Mouse (Mus musculus) lung, adult 18-20 months (tissue): ENCODE measurements around the gene Maml2.

Experiments
- DNase-seq, 2 experiments: peaks; one replicate each; pipeline ENCODE4 v3.0.0; 2022; ENCODE audit warnings: mixed read lengths in 2 of 2

Gene Maml2

DNA sequence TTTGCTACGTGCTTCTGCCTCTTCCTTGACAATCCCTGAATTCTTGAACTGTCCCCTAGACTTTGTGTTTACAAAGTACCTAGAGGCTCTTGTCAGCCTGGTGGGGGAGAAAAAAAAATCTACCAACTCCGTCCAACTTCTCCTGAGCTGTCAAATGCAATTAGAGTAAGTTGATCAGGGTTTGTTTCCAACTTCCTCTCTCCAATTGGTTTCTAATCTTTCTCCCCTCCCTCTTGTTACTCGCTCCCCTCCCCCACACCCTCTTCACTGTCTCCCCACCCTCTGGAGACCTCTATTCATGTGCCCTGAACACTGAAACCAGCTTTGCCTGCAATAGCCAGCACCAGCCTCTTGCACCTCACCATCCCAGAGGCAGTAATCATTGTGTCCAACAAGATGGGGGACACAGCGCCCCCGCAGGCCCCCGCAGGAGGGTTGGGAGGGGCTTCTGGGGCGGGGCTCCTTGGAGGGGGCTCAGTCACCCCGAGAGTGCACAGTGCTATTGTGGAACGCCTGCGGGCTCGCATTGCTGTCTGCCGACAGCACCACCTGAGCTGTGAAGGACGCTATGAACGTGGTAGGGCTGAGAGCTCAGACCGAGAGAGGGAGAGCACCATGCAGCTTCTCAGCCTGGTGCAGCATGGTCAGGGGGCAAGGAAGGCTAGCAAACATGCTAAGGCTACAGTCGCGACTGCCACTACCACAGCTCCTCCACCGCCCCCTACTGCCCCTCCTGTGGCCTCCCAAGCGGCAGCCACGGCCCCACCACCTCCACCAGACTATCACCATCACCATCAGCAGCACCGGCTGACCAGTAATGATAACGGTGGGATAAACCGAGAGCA lies at the start of gene Maml2:
Gene Maml2, plus strand, starts transcription at position 290 of the 845 bp plus-strand sequence.
- DNase-seq, result peak; percentile 70 to 80

DNA sequence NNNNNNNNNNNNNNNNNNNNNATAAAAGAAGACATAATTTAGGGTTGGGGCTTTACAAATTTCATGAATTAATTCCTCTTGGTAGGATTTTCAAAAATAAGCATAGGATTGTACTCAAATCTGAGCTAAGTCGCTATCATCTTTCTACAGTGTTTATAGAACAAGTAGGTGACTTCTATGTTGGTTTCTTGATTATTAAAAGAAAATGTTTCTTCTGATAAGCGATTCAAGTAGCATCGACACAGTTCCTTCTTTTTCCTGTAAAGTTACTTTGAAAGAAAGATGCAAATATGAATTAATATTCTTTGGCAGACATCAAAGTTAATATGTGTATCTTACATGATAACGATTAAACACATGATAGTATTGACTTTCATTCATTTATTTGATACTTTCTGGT lies 49.7 kb upstream of the Maml2 start:
- no peak for DNase-seq

DNA sequence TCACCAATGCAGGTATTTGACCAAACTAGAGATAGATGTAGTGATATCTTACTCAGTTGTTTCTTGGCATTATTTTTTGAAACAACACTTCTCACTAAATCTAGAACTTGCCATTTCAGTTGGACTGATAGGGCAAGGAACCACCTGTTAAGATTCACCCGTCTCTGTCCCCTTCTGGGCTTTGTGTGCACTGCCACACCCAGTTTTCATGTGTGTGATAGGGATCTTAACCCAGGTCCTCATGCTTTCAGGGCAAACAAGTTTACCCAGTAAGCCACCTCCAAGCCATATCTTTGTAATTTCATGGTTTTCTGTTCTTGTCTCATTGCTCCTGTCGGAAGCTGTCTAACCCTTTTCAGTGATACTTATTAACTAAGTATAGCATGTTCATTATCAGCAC lies 46.5 kb upstream of the Maml2 start:
- no peak for DNase-seq

DNA sequence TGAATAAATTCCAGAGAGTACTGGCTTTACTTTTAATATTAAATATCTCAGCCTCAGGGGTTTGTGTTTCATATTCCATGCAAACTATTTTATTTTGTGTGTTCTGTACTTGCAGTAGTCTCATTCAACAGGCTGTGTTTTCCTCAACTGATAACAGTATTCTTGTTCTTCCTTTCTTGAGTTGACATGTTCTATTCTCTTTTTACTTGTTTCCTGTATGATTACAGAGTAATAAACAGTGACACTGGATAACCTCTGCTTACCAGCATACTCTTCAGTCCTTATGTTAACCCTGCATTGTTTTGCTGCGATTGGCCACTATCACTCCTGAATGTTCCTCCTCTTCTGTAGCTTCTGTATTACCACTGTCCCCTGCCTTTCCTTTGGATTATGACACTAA lies 41.0 kb upstream of the Maml2 start:
- DNase-seq, result no peak

DNA sequence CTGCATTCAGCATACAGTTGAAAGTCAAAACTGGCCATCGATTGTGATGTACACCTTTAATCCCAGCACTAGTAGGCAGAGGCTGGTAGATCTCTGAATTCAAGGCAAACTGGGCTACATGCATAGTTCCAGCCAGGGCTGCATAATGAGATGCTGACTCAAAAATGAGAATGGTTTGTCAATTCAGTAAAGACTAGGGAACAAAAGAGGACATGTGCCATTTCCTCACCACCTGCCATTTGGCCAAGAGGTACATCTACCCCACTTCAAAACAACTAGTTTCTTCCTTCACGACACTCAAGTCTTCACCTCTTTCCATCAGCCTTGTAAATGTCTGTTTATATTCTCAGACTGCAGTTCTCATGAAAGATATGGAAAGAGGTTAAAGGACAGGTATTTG lies 39.6 kb upstream of the Maml2 start:
- DNase-seq, result no peak

DNA sequence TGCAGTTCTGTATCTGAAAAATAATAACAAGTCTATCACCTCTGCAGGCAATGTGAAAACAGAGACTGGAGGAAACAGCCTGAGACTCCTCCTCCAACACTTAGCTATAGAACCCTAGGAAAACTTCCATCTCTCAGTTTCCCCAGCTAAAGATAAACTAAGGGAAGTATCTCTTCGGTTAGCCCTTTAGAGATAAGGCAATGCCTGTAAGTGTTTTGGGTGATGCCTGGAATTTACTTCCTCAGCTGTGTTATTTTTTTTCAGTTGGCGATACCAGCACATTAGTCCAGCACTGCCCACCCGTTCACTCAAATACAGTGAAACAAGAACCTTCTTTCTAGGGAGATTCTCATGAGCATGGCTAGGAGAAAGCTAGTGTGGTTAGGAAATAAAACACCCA lies 36.8 kb upstream of the Maml2 start:
- no peak for DNase-seq

DNA sequence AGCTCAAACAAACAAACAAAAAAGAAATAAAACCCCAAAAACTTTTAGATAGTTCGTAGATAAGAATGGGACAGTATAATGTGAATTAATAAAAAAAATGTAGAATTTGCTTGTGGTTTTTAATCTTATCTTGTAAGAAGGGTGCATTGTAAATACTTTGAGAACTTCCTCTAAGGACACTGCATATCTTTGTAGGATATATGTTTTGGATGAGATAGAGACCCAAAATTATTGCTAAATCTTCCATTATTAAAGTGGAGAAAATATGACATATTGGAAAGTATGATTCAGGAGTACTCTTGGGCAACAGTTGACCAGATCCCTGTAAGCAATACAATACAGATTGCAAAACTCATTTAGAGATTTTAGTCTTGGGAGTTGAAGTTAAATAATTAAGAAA lies 24.5 kb upstream of the Maml2 start:
- DNase-seq, result no peak

DNA sequence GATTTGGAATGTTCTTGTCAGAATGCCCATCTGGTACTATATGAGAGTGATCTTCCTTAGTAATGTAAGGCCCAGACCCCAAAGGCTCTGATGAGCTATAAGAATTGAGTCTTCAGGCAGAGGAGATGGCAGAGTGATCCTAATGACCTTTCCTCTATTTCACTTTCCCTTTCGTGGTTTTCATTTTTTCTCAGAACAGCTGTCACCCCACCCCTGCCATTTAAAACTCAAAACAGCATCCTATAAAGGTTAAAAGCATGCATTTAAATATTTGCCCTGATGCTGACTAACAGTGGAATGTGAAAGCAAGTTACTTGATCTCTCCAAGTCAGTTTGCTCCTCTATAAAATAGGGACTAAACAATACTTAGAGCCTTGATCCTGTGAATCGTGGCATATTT lies 10.3 kb upstream of the Maml2 start:
- no peak for DNase-seq

DNA sequence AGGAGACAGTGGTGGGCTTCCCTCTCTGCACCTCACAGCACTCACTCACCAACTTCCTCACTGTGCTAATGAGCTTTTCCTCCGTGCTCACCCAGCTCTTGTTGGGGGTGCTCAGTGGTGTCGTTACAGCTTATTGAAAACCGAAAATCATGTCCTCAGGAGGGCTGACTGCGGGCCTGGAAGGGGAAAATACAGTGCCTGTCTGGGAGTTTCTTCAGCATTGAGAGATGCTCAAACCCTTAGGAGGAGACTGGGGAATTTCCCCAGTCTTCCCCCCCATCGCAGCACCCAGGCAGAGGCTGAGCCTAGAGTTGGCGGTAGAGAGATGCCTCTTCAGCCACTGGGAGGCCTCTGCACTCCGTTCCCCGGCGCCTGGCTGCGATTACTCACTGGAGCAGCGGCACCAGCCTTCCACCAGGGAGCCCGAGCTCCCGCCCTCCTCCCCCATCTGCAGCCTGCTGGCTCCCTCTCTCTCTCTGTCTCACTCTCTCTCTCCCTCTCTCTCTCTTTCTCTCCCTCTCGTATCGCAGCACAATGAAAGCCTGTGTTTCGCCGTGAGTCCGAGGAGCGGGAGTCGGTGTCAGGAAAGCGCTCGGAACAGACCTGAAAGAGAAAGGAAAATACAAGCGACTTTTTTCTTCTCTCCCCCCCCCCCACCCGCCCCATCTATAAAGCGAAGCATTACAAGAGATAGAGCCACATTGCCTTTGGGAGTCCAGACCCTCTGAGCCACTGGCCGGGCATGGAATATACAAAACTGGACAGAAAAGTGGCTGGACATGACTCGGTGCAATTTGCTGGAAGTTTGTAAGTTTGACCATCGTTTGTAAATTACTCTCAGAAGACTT lies 1.3 kb upstream of the Maml2 start:
- peak; percentile 92 to 94 for DNase-seq

DNA sequence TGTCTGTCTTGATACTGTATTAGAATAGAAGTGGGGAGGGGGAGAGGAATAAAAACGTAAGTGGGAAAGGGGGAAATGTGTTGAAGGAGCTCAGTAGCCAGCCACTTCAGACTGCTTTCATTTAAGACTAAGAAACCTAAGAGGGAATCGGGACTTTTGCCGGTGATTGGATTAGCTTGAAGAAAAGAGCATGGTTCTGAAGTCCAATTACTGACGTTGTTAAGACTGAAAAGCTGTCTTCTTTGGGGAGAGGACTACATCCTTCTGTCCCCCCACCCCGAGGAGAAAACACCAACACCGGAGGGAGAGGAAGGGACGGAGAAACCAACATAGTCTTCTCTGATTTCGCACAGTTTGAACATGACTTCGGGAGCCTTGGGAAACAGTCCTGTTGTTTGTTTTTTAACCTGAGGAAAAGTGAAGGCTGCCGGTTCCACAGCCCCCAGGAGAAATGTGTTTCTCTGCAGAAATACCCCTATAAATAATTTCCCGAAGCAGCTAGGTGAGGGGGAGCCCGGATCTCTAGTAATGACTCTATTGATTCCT lies 562 bp upstream of the Maml2 start:
- DNase-seq, result no peak

DNA sequence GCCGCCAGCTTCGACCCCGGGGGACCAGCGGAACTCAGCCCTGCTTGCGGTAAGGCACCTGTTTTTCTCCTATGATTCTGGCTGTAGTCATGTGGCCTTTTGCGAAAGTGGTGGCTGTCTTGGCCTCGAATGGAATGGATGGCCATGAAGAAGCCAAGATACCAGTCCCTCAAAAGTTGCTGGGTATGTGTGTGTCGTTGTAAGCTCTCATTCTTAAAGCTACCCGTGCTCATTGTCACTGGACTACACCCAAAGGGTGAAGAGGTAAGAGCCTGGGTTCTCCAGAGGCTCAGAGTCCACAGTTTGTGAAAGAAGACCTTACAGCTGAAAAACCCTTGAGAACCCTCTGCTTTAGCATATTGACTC lies 739 bp downstream of the Maml2 start:
- no peak for DNase-seq

DNA sequence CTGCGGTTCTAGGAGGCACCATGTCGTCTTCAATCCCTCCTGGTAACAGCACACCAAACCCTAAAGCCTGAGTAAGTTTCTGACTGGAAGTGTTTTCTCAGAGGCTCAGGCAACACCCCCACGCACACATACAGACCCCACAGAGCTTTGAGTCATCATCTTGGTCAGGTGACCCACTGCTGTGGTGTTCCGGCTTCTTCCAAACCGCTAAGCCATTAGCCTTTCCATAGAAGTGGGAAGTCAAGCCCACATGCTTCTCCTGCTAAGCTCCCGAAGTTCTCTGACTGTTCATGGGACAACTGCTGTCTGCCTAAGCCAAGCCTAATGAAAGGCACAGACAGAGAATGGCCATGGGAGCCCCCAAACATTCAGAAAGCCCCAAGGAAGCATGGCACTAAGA lies 1.4 kb downstream of the Maml2 start:
- peak; percentile 23 to 29 for DNase-seq

DNA sequence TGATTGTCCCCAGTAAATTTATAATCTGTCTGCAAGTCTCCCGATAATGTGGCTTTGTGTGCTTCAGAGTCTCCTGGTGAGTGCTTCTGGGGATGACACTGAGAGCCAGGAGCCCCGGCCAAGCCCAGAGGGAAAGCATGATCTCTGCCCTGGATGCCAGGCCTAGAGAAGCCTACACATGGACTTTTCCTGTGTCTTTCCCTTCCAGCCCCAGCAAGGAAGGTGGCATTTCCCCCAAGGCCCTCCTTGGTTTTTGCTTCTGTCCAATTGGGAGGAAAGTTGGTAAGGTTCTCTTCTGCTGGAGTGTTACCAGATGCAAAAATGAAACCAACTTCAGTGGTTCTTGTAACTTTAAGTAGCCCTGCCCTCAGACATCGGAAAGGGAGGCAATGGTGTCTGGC lies 2.3 kb downstream of the Maml2 start:
- peak in 1 of 2 experiments; percentile 54 for DNase-seq

DNA sequence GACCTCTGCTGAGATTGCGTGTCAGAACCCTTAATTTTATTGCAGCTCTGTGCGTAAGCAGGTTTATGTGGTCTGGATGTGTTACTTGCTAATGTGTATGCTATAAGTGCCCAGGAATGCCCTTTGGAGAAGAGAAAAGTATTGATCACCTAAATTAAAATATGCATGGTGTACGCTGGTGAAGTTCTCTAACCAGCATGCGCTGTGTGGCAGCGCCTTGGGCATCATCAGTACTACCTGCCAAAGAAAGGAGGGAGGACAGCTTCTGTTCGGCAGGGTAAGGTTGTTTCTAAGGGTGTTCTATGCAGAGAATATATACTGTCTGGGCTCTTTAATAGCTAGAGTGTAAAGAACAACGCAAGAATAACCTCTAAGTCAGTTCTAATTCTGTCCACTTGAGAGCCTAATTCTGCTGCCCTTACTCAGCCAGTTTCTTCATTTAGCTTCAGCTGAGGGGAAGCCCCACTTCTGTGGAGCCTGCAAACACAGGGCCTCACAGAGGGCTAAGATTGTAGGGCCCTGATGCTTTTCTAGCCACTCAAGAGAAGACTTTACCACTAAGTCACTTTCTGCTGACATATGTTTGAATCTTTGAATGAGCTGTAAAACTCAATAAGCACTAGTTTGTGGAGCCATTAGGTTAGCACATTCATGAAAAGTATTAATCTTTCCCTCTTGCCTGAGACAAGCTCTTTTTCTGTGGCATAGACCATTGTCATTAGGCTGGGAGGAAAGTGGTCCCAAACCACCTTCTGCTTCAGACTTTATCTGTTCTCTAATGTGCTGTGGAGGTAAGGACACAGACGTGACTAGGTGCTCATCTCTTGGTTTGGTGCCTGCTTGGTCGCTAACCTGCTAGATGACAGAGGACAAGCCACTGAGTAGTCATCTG lies 3.4 kb downstream of the Maml2 start:
- no peak for DNase-seq

DNA sequence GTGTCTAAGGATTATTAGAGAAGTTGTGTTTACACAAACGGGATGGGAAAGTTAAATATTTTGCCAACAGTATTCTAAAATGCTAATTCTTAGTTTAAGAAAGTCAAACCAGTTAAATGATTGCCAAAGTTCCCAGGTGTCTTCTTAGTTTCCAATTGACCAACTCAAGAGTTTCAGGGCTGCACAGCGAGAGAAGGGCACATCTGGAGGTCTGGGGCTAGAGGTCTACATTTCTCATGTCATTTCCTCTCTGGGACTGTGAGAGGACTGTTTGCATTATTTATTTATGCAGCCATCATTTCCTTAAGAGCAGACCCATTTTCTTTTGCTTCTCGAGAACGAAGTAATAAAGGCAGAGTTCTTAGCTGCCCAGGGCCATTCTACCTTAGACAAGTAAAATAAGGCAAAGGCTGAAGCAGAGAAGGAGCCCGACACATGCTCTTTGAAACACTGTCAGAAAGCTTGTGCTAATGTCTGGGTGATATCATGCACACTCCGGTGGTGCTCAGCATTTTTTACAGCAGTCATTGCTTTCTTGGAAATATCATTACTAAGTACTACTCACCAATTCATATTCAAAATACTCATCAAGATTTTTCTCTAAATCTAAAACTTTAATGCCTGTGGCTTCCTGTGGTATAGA lies 4.5 kb downstream of the Maml2 start:
- no peak for DNase-seq

DNA sequence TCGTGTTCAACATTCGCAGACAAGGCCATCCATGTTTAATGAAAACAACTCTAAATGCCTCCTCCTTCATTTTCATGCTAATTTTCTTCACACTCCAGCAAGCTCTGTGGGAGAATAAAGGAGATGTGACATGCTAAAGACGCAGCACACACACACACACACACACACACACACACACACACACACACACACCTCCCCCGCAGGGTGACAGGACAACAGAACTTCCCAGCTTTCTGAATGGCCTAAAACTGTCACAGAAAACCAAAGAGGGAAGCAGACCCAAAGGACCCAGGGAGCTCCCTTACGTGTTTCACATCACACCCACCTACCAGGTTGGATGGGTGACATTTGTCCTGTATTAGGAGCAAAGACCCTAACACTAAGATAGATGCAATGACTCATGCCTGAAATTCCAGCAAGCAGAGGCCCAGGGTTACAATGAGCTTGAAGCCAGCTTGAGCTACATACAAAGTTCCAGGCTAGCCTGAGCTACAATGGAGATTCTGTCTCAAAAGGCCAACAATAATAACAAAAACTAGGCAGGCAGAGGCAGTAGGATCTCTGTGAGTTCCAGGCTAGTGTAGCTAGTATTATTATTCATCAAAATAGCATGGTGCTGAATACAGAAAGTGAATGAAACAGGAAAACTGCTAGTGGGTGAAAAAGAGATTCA lies 5.5 kb downstream of the Maml2 start:
- DNase-seq, result no peak

DNA sequence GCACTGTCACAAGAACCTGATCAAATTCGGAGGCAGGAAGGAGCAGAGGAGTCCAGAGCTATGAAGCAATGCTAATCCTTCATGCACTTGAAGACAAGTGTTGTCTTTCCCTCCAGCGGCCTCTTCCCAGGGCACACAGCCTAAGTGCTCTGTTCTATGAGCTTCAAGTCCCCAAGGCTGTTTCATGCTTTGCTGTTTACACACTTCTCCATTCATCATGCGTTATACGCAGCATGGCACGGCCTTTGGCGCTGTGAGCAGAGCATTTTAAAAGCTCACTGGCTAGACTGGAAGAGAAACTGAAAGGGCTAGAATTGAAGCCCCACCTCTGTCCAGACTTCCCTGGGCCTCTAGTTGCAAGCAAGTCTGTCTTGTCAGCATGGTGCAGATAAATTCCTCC lies 6.2 kb downstream of the Maml2 start:
- DNase-seq, result peak; percentile 75 to 81

DNA sequence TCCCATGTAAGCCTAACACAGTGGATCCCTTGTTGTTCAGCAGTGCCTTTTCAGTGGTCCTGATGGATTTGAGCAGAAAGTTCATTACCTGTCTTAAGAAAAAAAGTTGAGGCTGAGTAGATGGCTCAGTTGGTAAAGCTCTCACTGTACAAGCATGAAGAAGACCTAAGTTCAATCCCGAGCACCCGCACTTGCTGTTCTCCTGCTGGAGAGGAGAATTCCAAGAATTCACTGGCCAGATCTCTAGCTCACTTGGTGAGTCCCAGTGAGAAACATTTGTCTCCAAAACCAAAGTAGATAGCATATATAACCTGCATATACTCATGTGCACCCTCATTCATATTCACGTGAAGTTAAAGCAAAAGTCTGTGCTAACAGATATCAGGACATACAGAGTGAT lies 8.7 kb downstream of the Maml2 start:
- DNase-seq, result no peak

DNA sequence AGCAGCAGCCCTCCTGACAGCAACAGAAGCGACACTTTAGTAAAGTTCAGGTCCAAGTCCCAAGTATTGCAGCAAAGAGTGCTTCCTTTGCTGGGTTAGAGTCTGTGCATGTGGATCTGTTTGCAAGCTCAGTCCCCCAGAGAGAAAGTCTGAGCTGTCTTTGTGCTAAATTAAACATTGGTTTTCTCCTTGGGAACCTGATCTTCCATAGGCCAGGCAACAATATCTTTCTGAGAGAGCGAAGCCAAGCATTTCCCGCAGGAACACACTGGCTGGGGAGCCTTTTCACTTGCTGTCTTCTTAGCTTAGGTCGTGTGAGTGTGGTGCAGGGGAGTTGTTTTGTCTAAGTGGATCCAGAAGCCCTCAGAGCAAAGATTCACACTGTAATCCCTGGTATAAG lies 9.5 kb downstream of the Maml2 start:
- no peak for DNase-seq

DNA sequence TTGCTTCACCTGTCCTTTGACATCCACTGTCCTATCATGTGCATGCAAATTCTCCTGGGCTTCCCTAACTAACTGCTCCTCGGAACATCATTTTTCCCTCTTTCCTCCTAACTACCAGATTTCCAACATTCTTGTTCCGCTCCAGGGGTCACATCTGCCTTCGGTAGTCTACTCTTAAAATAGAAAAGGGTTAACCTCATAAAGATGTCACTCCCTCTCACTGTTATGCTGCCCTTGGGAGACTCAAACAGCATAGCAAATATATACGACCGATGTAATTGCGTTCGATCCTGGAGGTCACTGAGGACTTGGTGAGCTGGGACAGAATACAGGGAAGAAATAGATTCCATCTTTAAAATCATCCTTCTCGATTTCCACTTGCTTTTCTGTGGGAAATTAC lies 11.0 kb downstream of the Maml2 start:
- no peak for DNase-seq

DNA sequence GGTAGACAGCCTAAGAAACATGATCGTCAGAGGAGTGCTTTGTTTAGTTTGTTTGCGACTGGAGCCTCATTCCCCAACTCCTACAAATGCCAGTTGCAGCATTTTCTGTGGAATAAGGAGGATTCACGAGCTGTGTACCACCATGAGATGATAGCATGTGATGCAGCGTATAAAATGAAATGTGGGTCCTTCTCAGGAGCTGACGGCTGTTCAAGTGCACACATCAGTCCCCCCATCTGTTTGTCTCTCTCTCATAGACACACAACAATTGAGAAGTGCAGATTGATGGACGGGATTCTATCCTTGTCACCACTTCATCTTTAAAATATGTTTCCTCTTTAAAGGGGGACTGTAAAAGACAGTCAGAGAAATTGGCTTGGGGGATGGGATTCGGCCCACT lies 12.1 kb downstream of the Maml2 start:
- DNase-seq, result no peak

DNA sequence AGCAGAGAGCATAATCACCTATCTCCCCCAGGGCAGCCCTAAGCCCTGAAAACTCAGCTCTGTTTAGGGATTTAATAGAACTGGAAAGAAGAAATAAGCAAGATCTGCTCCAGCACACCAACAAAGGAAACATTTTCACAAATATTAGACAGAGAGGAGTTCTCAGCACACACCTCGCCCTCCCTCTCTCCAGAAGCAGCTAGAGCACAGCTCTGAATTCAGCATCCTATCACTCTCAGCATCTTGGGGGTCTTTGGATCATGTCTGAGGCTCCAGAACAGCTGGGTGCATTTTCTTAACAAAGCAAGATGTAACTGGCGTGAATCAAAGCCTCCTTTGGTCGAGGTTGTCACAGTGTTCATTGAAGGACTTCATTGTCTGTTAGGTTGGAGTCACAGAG lies 12.5 kb downstream of the Maml2 start:
- no peak for DNase-seq
